ENCODE assay signal across 13 mouse cellular contexts in the genomic region with DNA sequence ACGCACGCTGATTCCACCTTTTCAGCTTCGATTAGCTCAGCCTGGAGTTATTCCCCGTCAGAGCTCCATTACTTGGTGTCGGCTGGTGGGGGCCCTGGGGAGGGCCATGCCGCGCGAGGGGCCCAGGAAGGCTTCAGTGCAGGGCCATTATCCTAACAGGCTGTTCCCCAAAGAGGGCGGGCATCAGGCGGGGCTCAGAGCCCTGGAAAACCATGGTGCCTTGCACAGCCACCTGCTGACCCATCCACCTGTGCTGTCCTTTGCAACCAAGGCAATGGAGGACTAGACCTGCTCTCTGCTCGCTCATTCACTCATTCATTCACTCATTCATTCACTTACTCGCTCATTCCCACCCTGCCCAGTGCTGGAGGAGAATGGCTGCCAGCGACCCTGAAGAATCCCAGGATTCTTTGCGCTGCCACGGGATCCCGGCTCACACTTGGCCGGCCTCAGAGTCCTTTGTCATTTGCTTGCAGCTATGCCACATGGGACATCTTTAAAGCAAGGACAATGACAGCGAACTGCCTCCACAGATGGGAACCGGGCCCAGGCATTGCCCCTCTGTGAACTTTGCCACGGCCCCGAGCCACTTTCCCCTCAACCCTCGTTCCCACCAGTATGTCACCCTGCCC.
A peak's percentile ranks its signal among the peaks of the same experiment; 100 is the strongest.
DNase-seq lines count a peak whose midpoint lies in the region; ATAC-seq and TF ChIP-seq lines count a peak whose summit lies in the region.
"Had no signal": no experiment of that assay in that cellular context is flagged by ENCODE, and none has a peak within 500 bp of the region (broad histone marks: within the 10 kb centered on the region; RNA-seq: fewer than 3 reads in every experiment).

No protein-coding gene starts in this region.

- peaks cover 30% of the 10 kb centered on the region; the same call in 1 of the 2 replicates for H3K27me3 ChIP-seq in hindbrain, embryonic 10.5 days (ENCODE audit: insufficient read depth, poor library complexity, severe bottlenecking)
- H3K27me3 ChIP-seq in midbrain, embryonic 13.5 days = peaks cover 34% of the 10 kb centered on the region
- H3K27me3 ChIP-seq in kidney, embryonic 14.5 days (ENCODE audit: control insufficient read depth, insufficient read depth, low read length) = peaks cover 43% of the 10 kb centered on the region

- peak overlapping the region; percentile 88 for H3K27ac ChIP-seq in hindbrain, embryonic 10.5 days
- H3K27ac ChIP-seq in midbrain, embryonic 13.5 days = peak overlapping the region; percentile 70
- no peak overlapping the region for H3K27ac ChIP-seq in kidney, embryonic 14.5 days (ENCODE audit: low read depth, low read length)
- no peak overlapping the region for H3K27ac ChIP-seq in left cerebral cortex, adult 2 months
- H3K27ac ChIP-seq: gastrocnemius, adult 2 months; liver, embryonic 12.5 days; macrophage had no signal

- no peak for TF ChIP-seq CTCF in left cerebral cortex, adult 2 months (IDR thresholded peaks at IDR 0.05)

- intact Hi-C loops in left cerebral cortex, adult 2 months (cut with DNase I) = no loop called here

- no peaks in the 10 kb centered on the region for H3K9me3 ChIP-seq in hindbrain, embryonic 10.5 days
- H3K9me3 ChIP-seq in midbrain, embryonic 13.5 days = no peaks in the 10 kb centered on the region
- H3K9me3 ChIP-seq in kidney, embryonic 14.5 days (ENCODE audit: control insufficient read depth, low read length) = no peaks in the 10 kb centered on the region
- H3K9me3 ChIP-seq: liver, embryonic 12.5 days had no signal

- peak; percentile 7 for DNase-seq in cerebellum, adult 11-12 months
- peak; percentile 49 for DNase-seq in embryo, embryonic 11 days
- DNase-seq in hindbrain, embryonic 10.5 days (ENCODE audit: low spot score) = peak; percentile 59
- DNase-seq in urinary bladder, postnatal 25 days (ENCODE audit: low spot score) = no peak
- no peak for DNase-seq in left cerebral cortex, adult 2 months (ENCODE audit: extremely low spot score in 1 of 2, low spot score in 2 of 2)
- DNase-seq: adrenal gland, adult 8-10 months; gastrocnemius, adult 2 months; kidney, postnatal 14 days had no signal

- peak overlapping the region; percentile 46 for H3K4me2 ChIP-seq in midbrain, embryonic 13.5 days (replicated peaks)
- H3K4me2 ChIP-seq in kidney, embryonic 14.5 days (replicated peaks; ENCODE audit: low read depth, low read length) = no peak overlapping the region
- H3K4me2 ChIP-seq: liver, embryonic 12.5 days had no signal

- 33% methylated on average over 22 of the region's 22 CpGs for WGBS in hindbrain, embryonic 10.5 days
- WGBS in midbrain, embryonic 13.5 days = 20% methylated on average over 22 of the region's 22 CpGs
- 49% methylated on average over 22 of the region's 22 CpGs for WGBS in kidney, embryonic 14.5 days

- H3K36me3 ChIP-seq in hindbrain, embryonic 10.5 days = no peaks in the 10 kb centered on the region
- H3K36me3 ChIP-seq in midbrain, embryonic 13.5 days = no peaks in the 10 kb centered on the region
- H3K36me3 ChIP-seq in kidney, embryonic 14.5 days (ENCODE audit: control insufficient read depth, insufficient read depth, low read length) = no peaks in the 10 kb centered on the region
- H3K36me3 ChIP-seq: liver, embryonic 12.5 days had no signal

- H3K4me3 ChIP-seq in hindbrain, embryonic 10.5 days = peak overlapping the region; percentile 36
- H3K4me3 ChIP-seq in midbrain, embryonic 13.5 days (replicated peaks) = peak overlapping the region; percentile 18
- no peak overlapping the region for H3K4me3 ChIP-seq in kidney, embryonic 14.5 days (ENCODE audit: low read length)
- no peak overlapping the region for H3K4me3 ChIP-seq in left cerebral cortex, adult 2 months
- H3K4me3 ChIP-seq: gastrocnemius, adult 2 months; liver, embryonic 12.5 days had no signal

- peak overlapping the region; percentile 45 for H3K9ac ChIP-seq in midbrain, embryonic 13.5 days (replicated peaks)
- H3K9ac ChIP-seq in kidney, embryonic 14.5 days (ENCODE audit: low read depth, low read length) = no peak overlapping the region
- H3K9ac ChIP-seq: liver, embryonic 12.5 days had no signal

- peaks cover 29% of the 10 kb centered on the region for H3K4me1 ChIP-seq in hindbrain, embryonic 10.5 days (replicated peaks)
- H3K4me1 ChIP-seq in midbrain, embryonic 13.5 days (replicated peaks) = peaks cover 19% of the 10 kb centered on the region
- no peaks in the 10 kb centered on the region for H3K4me1 ChIP-seq in kidney, embryonic 14.5 days (ENCODE audit: control insufficient read depth, insufficient read depth, low read length)
- H3K4me1 ChIP-seq: liver, embryonic 12.5 days had no signal

- no peak for ATAC-seq in cerebellum, adult (ENCODE audit: insufficient number of reproducible peaks, low FRiP score, low TSS enrichment)
- peak; percentile 61 for ATAC-seq in midbrain, embryonic 13.5 days
- ATAC-seq in kidney, embryonic 14.5 days (ENCODE audit: low FRiP score, low TSS enrichment) = no peak
- ATAC-seq: liver, embryonic 12.5 days had no signal

Comparison
In these comparisons a context has a peak if more than half of its experiments do, and no peak if none do; other contexts are left out.
1. DNase-seq: peak in cerebellum, adult 11-12 months (single experiment), embryo, embryonic 11 days (single experiment) and hindbrain, embryonic 10.5 days (single experiment); none in urinary bladder, postnatal 25 days (single experiment) and left cerebral cortex, adult 2 months (0 of 2).
2. H3K27ac ChIP-seq: peak in hindbrain, embryonic 10.5 days (single experiment) and midbrain, embryonic 13.5 days (single experiment); none in kidney, embryonic 14.5 days (single experiment) and left cerebral cortex, adult 2 months (single experiment).
3. H3K4me3 ChIP-seq: peak in hindbrain, embryonic 10.5 days (single experiment) and midbrain, embryonic 13.5 days (single experiment); none in kidney, embryonic 14.5 days (single experiment) and left cerebral cortex, adult 2 months (single experiment).